Mouse (Mus musculus) liver, adult 2 months (tissue): Measurements from ENCODE around the gene Baz2b. TPM values are rescaled to one million over a fixed set of nuclear protein-coding genes. Genes with fewer than 3 reads are reported as not detected.

Experiments
- DNase-seq: peaks from one replicate; pipeline ENCODE4 v3.0.0-alpha.2; 2011; ENCODE audit warnings: low read depth, low spot score; ENCODE audit errors: extremely low read depth
- H3K27ac ChIP-seq: fragments of 200-500 bp; replicated peaks from 2 replicates; pipeline ENCODE4 v1.5.1; 2012; ENCODE audit warnings: low read depth, mild to moderate bottlenecking, control low read depth, inconsistent platforms, low read length; ENCODE audit not compliant: insufficient read depth
- H3K27me3 ChIP-seq: fragments of 200-500 bp; 2 replicates; pipeline ENCODE4 v1.6.1; 2012; ENCODE audit warnings: mild to moderate bottlenecking, moderate library complexity, low read length, inconsistent platforms; ENCODE audit not compliant: control insufficient read depth, insufficient read depth
- H3K36me3 ChIP-seq: fragments of 200-500 bp; 2 replicates; pipeline ENCODE4 v1.6.1; 2012; ENCODE audit warnings: low read length, inconsistent platforms; ENCODE audit not compliant: control insufficient read depth, insufficient read depth
- H3K4me1 ChIP-seq: fragments of 200-500 bp; 2 replicates; pipeline ENCODE4 v1.6.1; 2011; ENCODE audit warnings: low read length; ENCODE audit not compliant: control insufficient read depth, insufficient read depth
- H3K4me3 ChIP-seq: fragments of 200-500 bp; 2 replicates; pipeline ENCODE4 v1.5.1; 2011; ENCODE audit warnings: low read depth, mild to moderate bottlenecking, control low read depth, low read length, moderate library complexity; ENCODE audit not compliant: insufficient read depth
- H3K79me2 ChIP-seq: fragments of 200-500 bp; 2 replicates; pipeline ENCODE4 v1.6.1; 2012; ENCODE audit warnings: inconsistent platforms, mild to moderate bottlenecking, low read length, moderate library complexity; ENCODE audit not compliant: control insufficient read depth, insufficient read depth
- H3K9ac ChIP-seq: fragments of 200-500 bp; 2 replicates; pipeline ENCODE4 v1.6.1; 2012; ENCODE audit warnings: low read depth, mild to moderate bottlenecking, control low read depth, inconsistent platforms, low read length
- CTCF ChIP-seq: fragments of 200-500 bp; IDR thresholded peaks from 2 replicates; pipeline ENCODE4 v1.5.1; 2011; ENCODE audit warnings: low read depth, low read length, control low read depth
- POLR2A ChIP-seq: fragments of 200-500 bp; IDR thresholded peaks from 2 replicates; pipeline ENCODE4 v1.6.1; 2011; ENCODE audit warnings: low read length, control low read depth; ENCODE audit not compliant: insufficient read depth; ENCODE audit errors: extremely low read depth
- WGBS: fragments of 180-500 bp; shearing (Covaris S2); methylation state at CpG from one replicate; pipeline ENCODE4 v1.1.7; 2018; 5-methylcytosine and 5-hydroxymethylcytosine counted together
- polyA plus RNA-seq: library from polyadenylated mRNA; depleted of rRNA; stranded (reverse); fragments of >200 nt; gene quantifications from 2 replicates; pipeline ENCODE4 v1.2.3, GENCODE M21; 2012
- total RNA-seq: library from RNA; depleted of rRNA; stranded (reverse); fragments of >200 nt; gene quantifications from 2 replicates; pipeline ENCODE4 v1.2.3, GENCODE M21; 2014

The Baz2b gene
- total and polyA plus RNA-seq, 2 experiments = 4.8 to 23.5 TPM

DNA sequence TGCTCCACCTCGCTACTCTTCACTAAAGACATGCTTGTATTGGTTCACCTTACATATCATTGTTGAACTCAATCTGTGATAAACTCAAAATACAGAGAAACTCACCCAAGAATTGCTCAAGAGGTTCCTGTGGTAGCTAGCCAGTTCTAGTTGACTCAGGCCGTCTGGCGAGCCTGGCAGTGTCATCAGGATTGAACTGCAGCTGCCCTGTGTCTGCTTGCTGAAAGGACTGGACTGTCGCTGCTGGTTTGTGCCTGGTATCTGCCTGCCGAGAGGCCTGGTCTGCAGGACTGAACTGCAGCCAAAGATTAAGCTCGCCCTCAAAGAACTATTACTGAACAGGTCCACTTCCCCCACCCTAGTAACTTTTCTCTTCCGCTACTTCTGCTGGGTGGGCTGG lies 313.2 kb downstream of the Baz2b start:
- no peak for TF ChIP-seq CTCF
- no peak for TF ChIP-seq POLR2A
- no peak overlapping the region for H3K4me3 ChIP-seq
- peak; percentile 79 for DNase-seq
- WGBS = 72% methylated on average over 7 of the region's 7 CpGs
- H3K27me3 ChIP-seq = no peaks in the 10 kb centered on the region
- no peaks in the 10 kb centered on the region for H3K79me2 ChIP-seq
- H3K36me3 ChIP-seq = peaks cover 20% of the 10 kb centered on the region
- no peak overlapping the region for H3K27ac ChIP-seq
- H3K9ac ChIP-seq = no peak overlapping the region
- no peaks in the 10 kb centered on the region for H3K4me1 ChIP-seq

DNA sequence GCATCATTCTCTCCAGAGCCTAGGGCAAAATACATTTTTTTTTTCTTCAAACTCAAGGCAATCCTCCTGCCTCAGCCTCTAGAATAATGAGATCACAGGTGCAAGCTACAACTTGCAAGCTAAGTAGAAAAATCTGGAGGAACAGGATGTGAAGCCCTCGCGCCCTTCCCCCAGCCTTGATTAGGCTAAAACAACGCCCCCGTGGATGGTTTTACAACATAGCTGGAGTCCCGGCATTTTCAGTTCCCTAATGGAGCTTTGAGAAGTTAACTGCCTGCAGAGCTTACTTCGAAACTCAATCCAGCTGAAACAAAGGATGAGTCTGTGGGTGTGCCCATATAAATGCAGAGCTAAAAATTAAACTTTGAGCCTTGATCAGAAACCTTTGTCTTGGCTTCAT lies 319.9 kb downstream of the Baz2b start:
- DNase-seq = no peak
- TF ChIP-seq POLR2A (no peak), CTCF (no peak)
- 81% methylated on average over 6 of the region's 6 CpGs for WGBS
- Histone ChIP-seq H3K4me3 (no peak overlapping the region), H3K27ac (no peak overlapping the region), H3K27me3 (no peaks in the 10 kb centered on the region), H3K9ac (no peak overlapping the region), H3K79me2 (no peaks in the 10 kb centered on the region), H3K4me1 (no peaks in the 10 kb centered on the region), H3K36me3 (peaks cover 2% of the 10 kb centered on the region; the same call in 1 of the 2 replicates)

DNA sequence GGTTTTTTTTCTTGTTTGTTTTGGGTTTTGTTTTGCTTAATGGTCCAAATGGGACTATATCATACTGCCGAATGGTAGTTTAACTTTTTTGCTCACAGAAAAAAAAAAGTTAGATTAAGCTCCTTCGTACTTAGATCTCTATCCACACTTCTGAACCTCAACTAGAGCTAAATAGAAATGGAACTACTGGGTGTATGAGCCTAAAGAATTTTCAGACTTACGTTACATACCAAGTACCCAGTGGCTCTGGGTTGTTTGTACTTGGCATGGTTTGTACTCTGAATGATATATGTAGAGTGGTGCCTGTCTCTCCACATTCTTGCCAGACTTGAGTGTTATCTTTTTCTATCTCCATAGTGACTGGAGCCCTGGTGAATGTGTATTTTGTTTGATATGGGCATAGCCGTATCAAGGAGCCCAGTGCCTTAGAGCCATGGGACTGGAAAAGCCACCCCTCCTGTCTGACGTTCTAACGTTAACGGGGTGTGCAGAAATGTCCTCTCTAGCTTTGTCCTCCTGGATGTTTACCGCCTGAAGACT lies 326.8 kb downstream of the Baz2b start:
- H3K36me3 ChIP-seq = no peaks in the 10 kb centered on the region
- H3K27me3 ChIP-seq = no peaks in the 10 kb centered on the region
- H3K79me2 ChIP-seq = no peaks in the 10 kb centered on the region; the same call in 1 of the 2 replicates
- TF ChIP-seq CTCF = no peak
- no peak for TF ChIP-seq POLR2A
- H3K27ac ChIP-seq = no peak overlapping the region
- 66% methylated on average over 8 of the region's 8 CpGs for WGBS
- H3K9ac ChIP-seq = no peak overlapping the region
- H3K4me3 ChIP-seq = peak overlapping the region; percentile 97; the same call in 1 of the 2 replicates
- DNase-seq = no peak
- H3K4me1 ChIP-seq = peaks cover 2% of the 10 kb centered on the region; the same call in 1 of the 2 replicates

DNA sequence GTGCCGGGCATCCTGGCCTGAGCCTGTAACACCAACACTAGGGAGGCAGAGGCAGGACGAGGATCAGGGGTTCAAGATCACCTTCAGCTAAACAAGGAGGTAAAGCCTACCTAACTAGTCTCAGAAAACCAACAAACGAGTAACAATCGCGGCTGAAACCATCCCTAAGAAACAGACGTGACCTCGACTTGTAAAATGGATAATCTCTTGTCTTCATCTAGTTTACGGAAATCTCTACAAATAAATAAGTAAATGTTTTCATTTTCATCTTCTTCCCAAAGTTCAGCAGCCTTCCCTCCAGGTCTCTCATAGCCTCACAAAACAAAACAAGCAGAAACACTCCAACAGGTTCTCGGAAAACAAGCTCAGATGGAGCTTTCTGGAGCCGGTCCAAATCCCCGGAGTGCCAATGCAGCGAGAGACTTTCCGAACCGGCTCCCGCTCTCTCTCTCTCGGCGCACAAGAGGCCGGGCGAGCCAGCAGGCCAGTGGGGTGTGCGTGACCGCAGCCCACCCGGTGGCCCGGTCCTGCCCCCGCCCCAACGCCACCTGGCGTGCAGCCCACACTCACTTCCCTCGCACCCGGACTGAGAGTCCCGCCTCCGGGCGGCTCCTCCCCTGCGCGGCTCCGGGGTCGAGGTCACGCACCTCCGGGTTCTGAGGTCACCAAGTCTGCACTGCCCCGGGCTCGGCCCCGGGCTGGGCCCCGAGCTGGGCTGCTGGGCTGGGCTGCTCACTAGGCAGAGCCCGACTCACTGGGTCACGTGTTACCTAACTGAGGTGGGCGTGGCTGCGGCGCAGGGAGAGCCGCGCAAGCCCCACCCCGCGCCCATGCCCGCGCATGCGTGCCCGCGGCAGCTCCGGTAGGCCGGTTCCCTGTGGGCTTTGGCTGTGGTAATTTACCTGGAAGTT lies 327.6 kb downstream of the Baz2b start, which contains the start of gene Wdsub1:
Gene Wdsub1, minus strand, starts transcription at position 761 of the 911 bp plus-strand sequence.
- H3K79me2 ChIP-seq = no peaks in the 10 kb centered on the region; the same call in 1 of the 2 replicates
- peak within 1 kb of the TSS; percentile 90 for H3K9ac ChIP-seq
- peak; percentile 89 for DNase-seq
- TF ChIP-seq CTCF (no peak), POLR2A (no peak)
- H3K4me1 ChIP-seq = peaks cover 2% of the 10 kb centered on the region; the same call in 1 of the 2 replicates
- H3K36me3 ChIP-seq = no peaks in the 10 kb centered on the region
- H3K4me3 ChIP-seq = peak within 1 kb of the TSS; percentile 97
- H3K27me3 ChIP-seq = no peaks in the 10 kb centered on the region
- peak within 1 kb of the TSS; percentile 90 for H3K27ac ChIP-seq
- WGBS = 2% methylated on average over 57 of the region's 57 CpGs

DNA sequence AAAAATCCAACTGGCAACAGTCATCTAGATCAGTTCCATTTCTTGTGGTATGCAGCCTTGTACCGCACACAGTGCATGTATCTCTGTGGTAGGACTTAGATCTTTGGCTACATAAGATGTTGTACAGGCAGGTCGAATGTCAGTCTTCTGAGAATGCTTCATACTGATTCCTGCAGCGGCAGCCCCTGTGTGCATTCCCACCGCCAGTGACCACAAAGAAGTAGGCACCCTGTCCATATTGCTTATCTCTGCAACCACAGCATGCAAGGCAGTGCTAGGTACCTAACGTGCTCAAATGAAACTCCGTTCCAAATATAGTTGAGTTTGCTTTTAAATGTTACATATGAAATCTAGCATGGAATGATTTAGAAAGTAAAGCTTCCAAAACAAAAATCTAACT lies 328.2 kb downstream of the Baz2b start:
- WGBS = 74% methylated on average over 6 of the region's 6 CpGs
- no peak overlapping the region for H3K4me3 ChIP-seq
- H3K4me1 ChIP-seq = peaks cover 2% of the 10 kb centered on the region; the same call in 1 of the 2 replicates
- H3K9ac ChIP-seq = no peak overlapping the region
- TF ChIP-seq CTCF (no peak), POLR2A (no peak)
- no peaks in the 10 kb centered on the region for H3K27me3 ChIP-seq
- H3K79me2 ChIP-seq = no peaks in the 10 kb centered on the region; the same call in 1 of the 2 replicates
- DNase-seq = no peak
- H3K27ac ChIP-seq = no peak overlapping the region; the same call in 1 of the 2 replicates
- no peaks in the 10 kb centered on the region for H3K36me3 ChIP-seq
